Mouse (Mus musculus): Measurements from ENCODE around the gene Crip1. TPM values are rescaled to one million over a fixed set of nuclear protein-coding genes. Genes with fewer than 3 reads are reported as not detected.
A peak's percentile ranks its signal among the peaks of the same experiment; 100 is the strongest.

Crip1 gene
- polyA plus RNA-seq, 1 experiment from 2014 or later = 865 TPM

DNA sequence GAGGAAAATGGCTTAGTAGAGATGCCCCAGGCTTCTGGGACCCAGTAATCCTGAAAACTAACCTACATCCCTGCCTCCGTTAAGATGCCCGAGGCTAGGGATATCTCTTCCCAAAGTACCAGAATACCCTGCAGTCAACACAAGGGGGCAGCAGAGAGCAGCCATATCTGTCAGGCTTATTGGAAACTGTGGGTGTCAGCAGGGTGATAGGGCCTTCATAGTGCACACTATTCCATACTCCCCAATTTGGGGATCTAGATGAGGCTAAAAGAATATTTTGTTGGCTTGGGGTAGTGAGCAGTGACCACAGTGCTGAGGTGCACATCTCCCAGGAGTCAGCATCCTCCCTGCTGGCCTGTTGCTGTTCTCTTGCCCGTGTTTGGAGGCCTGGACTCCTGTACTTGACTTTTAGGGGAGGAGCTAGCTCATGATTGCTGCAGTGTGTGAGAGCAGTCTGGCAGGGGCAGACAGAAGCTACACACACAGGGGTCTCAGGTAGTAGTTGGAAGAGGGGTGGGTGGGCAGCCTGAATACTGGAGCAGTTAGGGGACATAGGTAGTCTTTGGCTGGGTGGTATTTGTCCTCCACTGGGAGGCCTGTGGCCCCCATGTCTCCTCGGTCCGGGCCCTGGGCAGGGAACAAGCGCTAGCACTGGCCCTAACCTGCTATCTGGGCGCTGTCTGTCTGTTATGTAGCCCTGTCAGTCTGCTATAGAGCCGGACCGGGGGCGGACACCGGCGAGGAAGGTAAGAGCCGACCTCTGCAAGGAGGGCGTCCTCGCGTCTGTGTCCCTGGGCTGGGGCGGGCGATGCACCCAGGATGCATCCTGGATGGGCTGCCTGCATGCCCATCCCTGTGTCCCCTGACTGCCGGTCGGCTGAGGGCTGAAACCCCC lies 26.4 kb upstream of the Crip1 start:
- H3K27ac ChIP-seq (replicated peaks) = no peak overlapping the region
- no peaks in the 10 kb centered on the region for H3K9me3 ChIP-seq (ENCODE audit: control insufficient read depth, low read length)
- peaks cover 47% of the 10 kb centered on the region for H3K36me3 ChIP-seq (ENCODE audit: control insufficient read depth, insufficient read depth, low read length)
- TF ChIP-seq CTCF (IDR thresholded peaks at IDR 0.05; ENCODE audit: low read depth) (peak; percentile 97), EP300 (optimal IDR thresholded peaks at IDR 0.05) (no peak)
- H3K4me1 ChIP-seq (replicated peaks; ENCODE audit: control insufficient read depth, insufficient read depth) = no peaks in the 10 kb centered on the region
- WGBS = 84% methylated on average over 17 of the region's 20 CpGs
- no peak overlapping the region for H3K4me3 ChIP-seq (ENCODE audit: low read depth, low read length)
- ATAC-seq (ENCODE audit: low FRiP score, low TSS enrichment) (peak; percentile 71; the same call in 1 of the 2 replicates), DNase-seq (ENCODE audit: low spot score) (peak; percentile 84)
- no peaks in the 10 kb centered on the region for H3K27me3 ChIP-seq (ENCODE audit: control insufficient read depth, insufficient read depth, low read length)
- H3K4me2 ChIP-seq (replicated peaks; ENCODE audit: low read depth) = no peak overlapping the region
- H3K9ac ChIP-seq (ENCODE audit: low read length) = no peak overlapping the region

DNA sequence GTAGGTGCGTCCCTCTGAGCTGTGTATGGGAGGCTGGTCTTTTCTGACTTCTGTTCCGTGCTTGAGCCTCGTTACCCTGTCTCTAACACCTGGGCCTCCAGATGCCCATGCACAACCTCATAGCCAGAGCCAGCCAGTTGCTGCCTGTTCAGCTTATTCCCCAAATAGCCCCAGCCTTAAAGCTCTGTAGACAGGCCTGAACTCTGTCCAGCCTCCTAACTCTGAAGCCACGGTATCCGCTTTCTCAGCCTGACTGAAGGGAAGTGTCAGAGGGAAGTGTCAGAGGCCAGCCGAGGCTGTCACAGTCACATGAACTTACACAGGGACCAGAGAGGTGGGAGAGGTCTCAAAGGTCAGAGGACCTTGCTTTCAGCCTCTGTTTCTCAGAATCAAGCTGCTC lies 21.4 kb upstream of the Crip1 start:
- Histone ChIP-seq H3K4me1 (replicated peaks; ENCODE audit: control insufficient read depth, insufficient read depth) (no peaks in the 10 kb centered on the region), H3K27ac (replicated peaks) (no peak overlapping the region), H3K9me3 (ENCODE audit: control insufficient read depth, low read length) (no peaks in the 10 kb centered on the region), H3K27me3 (ENCODE audit: control insufficient read depth, insufficient read depth, low read length) (no peaks in the 10 kb centered on the region), H3K4me2 (replicated peaks; ENCODE audit: low read depth) (no peak overlapping the region), H3K4me3 (ENCODE audit: low read depth, low read length) (no peak overlapping the region), H3K9ac (ENCODE audit: low read length) (no peak overlapping the region), H3K36me3 (ENCODE audit: control insufficient read depth, insufficient read depth, low read length) (peaks cover 56% of the 10 kb centered on the region)
- ATAC-seq (ENCODE audit: low FRiP score, low TSS enrichment) (no peak), DNase-seq (ENCODE audit: low spot score) (no peak)
- 81% methylated on average over 6 of the region's 6 CpGs for WGBS
- TF ChIP-seq EP300 (optimal IDR thresholded peaks at IDR 0.05) (no peak), CTCF (IDR thresholded peaks at IDR 0.05; ENCODE audit: low read depth) (no peak)

DNA sequence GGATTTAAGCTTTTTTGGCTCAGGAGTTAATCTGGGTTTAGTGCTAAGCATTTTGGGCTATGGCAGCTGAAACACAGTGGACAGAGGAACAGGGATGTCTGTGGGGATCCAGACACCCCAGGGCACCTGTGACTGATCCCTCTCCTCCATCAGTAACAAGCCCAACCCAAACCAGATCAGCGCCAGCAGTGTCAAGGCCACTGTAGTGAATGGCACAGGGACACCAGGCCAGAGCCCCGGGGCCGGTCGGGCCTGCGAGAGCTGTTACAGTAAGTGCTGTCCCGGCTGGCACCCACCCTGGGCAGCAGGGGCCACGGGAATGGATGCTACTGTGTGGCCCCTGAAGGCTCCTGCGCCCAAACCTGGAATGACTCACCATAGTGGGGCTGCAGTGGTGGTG lies 15.4 kb upstream of the Crip1 start:
- no peak for DNase-seq (ENCODE audit: low spot score)
- Histone ChIP-seq H3K4me3 (ENCODE audit: low read depth, low read length) (no peak overlapping the region), H3K4me1 (replicated peaks; ENCODE audit: control insufficient read depth, insufficient read depth) (peaks cover 3% of the 10 kb centered on the region; the same call in 1 of the 2 replicates), H3K9ac (ENCODE audit: low read length) (no peak overlapping the region), H3K9me3 (ENCODE audit: control insufficient read depth, low read length) (no peaks in the 10 kb centered on the region), H3K27me3 (ENCODE audit: control insufficient read depth, insufficient read depth, low read length) (no peaks in the 10 kb centered on the region), H3K36me3 (ENCODE audit: control insufficient read depth, insufficient read depth, low read length) (peaks cover 56% of the 10 kb centered on the region), H3K4me2 (replicated peaks; ENCODE audit: low read depth) (no peak overlapping the region), H3K27ac (replicated peaks) (no peak overlapping the region)
- no peak for TF ChIP-seq CTCF (IDR thresholded peaks at IDR 0.05; ENCODE audit: low read depth)
- TF ChIP-seq EP300 (optimal IDR thresholded peaks at IDR 0.05) = no peak
- ATAC-seq (ENCODE audit: low FRiP score, low TSS enrichment) = no peak
- whole genome bisulfite sequencing = 93% methylated on average over 8 of the region's 8 CpGs

DNA sequence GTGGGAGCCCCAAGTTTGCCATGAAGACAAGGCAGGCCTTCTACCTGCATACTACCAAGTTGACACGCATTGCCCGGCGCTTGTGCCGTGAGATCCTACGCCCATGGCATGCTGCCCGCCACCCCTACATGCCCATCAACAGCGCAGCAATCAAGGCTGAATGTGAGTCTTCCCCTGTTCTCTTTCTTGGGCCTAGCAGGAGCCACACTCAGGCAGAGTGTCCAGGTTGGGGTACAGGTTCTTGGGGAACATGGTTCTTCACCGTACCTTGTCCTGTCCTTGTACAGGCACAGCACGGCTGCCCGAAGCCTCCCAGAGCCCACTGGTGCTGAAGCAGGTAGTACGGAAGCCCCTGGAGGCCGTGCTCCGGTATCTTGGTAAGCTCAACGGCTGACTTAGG lies 14.5 kb upstream of the Crip1 start:
- Histone ChIP-seq H3K9me3 (ENCODE audit: control insufficient read depth, low read length) (no peaks in the 10 kb centered on the region), H3K9ac (ENCODE audit: low read length) (no peak overlapping the region), H3K4me3 (ENCODE audit: low read depth, low read length) (no peak overlapping the region), H3K36me3 (ENCODE audit: control insufficient read depth, insufficient read depth, low read length) (peaks cover 56% of the 10 kb centered on the region), H3K4me1 (replicated peaks; ENCODE audit: control insufficient read depth, insufficient read depth) (peaks cover 3% of the 10 kb centered on the region; the same call in 1 of the 2 replicates), H3K27me3 (ENCODE audit: control insufficient read depth, insufficient read depth, low read length) (no peaks in the 10 kb centered on the region), H3K4me2 (replicated peaks; ENCODE audit: low read depth) (no peak overlapping the region), H3K27ac (replicated peaks) (no peak overlapping the region)
- WGBS = 96% methylated on average over 14 of the region's 14 CpGs
- ATAC-seq (ENCODE audit: low FRiP score, low TSS enrichment) (no peak), DNase-seq (ENCODE audit: low spot score) (no peak)
- TF ChIP-seq CTCF (IDR thresholded peaks at IDR 0.05; ENCODE audit: low read depth) = no peak
- TF ChIP-seq EP300 (optimal IDR thresholded peaks at IDR 0.05) = no peak

DNA sequence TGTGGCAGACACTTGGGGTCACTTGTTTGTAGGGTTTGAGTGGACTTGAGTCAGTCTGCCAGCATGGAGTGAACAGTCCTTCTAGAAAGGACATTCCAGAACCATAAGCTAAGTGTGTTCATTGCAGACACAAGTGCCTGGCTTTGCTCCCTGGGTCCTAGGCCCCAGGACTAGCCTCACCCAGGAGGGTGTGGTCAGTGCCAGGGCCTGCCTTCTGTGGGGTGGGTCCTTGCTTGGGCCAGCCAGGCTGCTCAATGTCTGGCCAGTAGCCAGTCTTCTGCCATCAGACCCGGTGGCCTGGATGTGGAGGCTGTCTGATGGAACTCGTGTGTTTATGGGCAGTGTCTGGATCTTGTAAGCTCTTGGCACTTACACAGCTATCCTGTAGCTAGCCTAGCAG lies 13.5 kb upstream of the Crip1 start:
- peak overlapping the region; percentile 61 for H3K27ac ChIP-seq (replicated peaks)
- no peak overlapping the region for H3K4me2 ChIP-seq (replicated peaks; ENCODE audit: low read depth)
- 19% methylated on average over 2 of the region's 2 CpGs for WGBS
- ATAC-seq (ENCODE audit: low FRiP score, low TSS enrichment) (peak; percentile 89), DNase-seq (ENCODE audit: low spot score) (peak; percentile 75)
- peaks cover 57% of the 10 kb centered on the region for H3K36me3 ChIP-seq (ENCODE audit: control insufficient read depth, insufficient read depth, low read length)
- no peak overlapping the region for H3K9ac ChIP-seq (ENCODE audit: low read length)
- no peaks in the 10 kb centered on the region for H3K27me3 ChIP-seq (ENCODE audit: control insufficient read depth, insufficient read depth, low read length)
- H3K9me3 ChIP-seq (ENCODE audit: control insufficient read depth, low read length) = no peaks in the 10 kb centered on the region
- no peak overlapping the region for H3K4me3 ChIP-seq (ENCODE audit: low read depth, low read length)
- H3K4me1 ChIP-seq (replicated peaks; ENCODE audit: control insufficient read depth, insufficient read depth) = peaks cover 3% of the 10 kb centered on the region; the same call in 1 of the 2 replicates
- no peak for TF ChIP-seq CTCF (IDR thresholded peaks at IDR 0.05; ENCODE audit: low read depth)
- no peak for TF ChIP-seq EP300 (optimal IDR thresholded peaks at IDR 0.05)

DNA sequence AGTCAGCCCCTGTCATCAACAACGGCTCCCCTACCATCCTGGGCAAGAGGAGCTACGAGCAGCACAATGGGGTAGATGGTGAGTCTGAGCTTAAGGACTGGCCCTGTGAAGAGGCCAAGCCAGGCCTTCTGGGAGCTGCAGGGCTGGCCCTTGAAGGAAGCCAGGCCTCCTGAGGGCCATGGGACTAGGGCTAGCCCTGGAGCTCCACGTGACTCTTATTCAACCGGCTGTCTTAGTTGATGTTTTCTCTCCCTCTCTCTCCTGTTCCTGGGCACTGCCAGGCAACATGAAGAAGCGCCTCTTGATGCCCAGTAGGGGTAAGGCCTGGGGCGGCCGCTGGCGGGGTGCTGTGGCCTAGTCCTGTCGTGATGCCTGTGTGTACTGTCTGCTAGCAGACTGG lies 12.9 kb upstream of the Crip1 start:
- Histone ChIP-seq H3K4me3 (ENCODE audit: low read depth, low read length) (no peak overlapping the region), H3K9ac (ENCODE audit: low read length) (0 out of 2 replicates have a peak overlapping the region, but pooled peaks have one; percentile 8), H3K4me2 (replicated peaks; ENCODE audit: low read depth) (no peak overlapping the region), H3K36me3 (ENCODE audit: control insufficient read depth, insufficient read depth, low read length) (peaks cover 56% of the 10 kb centered on the region), H3K27ac (replicated peaks) (no peak overlapping the region; the same call in 1 of the 2 replicates), H3K27me3 (ENCODE audit: control insufficient read depth, insufficient read depth, low read length) (no peaks in the 10 kb centered on the region), H3K9me3 (ENCODE audit: control insufficient read depth, low read length) (no peaks in the 10 kb centered on the region), H3K4me1 (replicated peaks; ENCODE audit: control insufficient read depth, insufficient read depth) (peaks cover 3% of the 10 kb centered on the region; the same call in 1 of the 2 replicates)
- ATAC-seq (ENCODE audit: low FRiP score, low TSS enrichment) (no peak), DNase-seq (ENCODE audit: low spot score) (no peak)
- TF ChIP-seq CTCF (IDR thresholded peaks at IDR 0.05; ENCODE audit: low read depth) (no peak), EP300 (optimal IDR thresholded peaks at IDR 0.05) (no peak)
- WGBS = 79% methylated on average over 9 of the region's 9 CpGs

Data from stomach, postnatal 0 days (tissue).